Mouse (Mus musculus) liver, embryonic 12.5 days (tissue): Measurements from ENCODE around the gene Slc12a8. TPM values are rescaled to one million over a fixed set of nuclear protein-coding genes. Genes with fewer than 3 reads are reported as not detected.

Experiments
- ATAC-seq: fragments of 200-750 bp; cut with Nextera tagmentation; 2 replicates; pipeline ENCODE4 v1.8.0; 2017; ENCODE audit warnings: moderate number of reproducible peaks, mild to moderate bottlenecking, moderate library complexity
- H3K27ac ChIP-seq: fragments of 300-500 bp; sonication (generic); 2 replicates; pipeline ENCODE4 v1.5.1; 2016; ENCODE audit warnings: mild to moderate bottlenecking
- H3K27me3 ChIP-seq: fragments of 300-500 bp; sonication (generic); replicated peaks from 2 replicates; pipeline ENCODE4 v1.6.1; 2016; ENCODE audit warnings: mild to moderate bottlenecking, moderate library complexity
- H3K36me3 ChIP-seq: fragments of 300-500 bp; sonication (generic); 2 replicates; pipeline ENCODE4 v1.6.1; 2016; ENCODE audit warnings: mild to moderate bottlenecking, moderate library complexity
- H3K4me1 ChIP-seq: fragments of 300-500 bp; sonication (generic); 2 replicates; pipeline ENCODE4 v1.6.1; 2016
- H3K4me2 ChIP-seq: fragments of 300-500 bp; sonication (generic); 2 replicates; pipeline ENCODE4 v1.6.1; 2016; ENCODE audit warnings: mild to moderate bottlenecking, moderate library complexity
- H3K4me3 ChIP-seq: fragments of 300-500 bp; sonication (generic); 2 replicates; pipeline ENCODE4 v1.5.1; 2016; ENCODE audit warnings: mild to moderate bottlenecking, moderate library complexity
- H3K9ac ChIP-seq: fragments of 300-500 bp; sonication (generic); 2 replicates; pipeline ENCODE4 v1.6.1; 2016; ENCODE audit warnings: mild to moderate bottlenecking, moderate library complexity
- H3K9me3 ChIP-seq: fragments of 300-500 bp; sonication (generic); replicated peaks from 2 replicates; pipeline ENCODE4 v1.6.1; 2016; ENCODE audit warnings: mild to moderate bottlenecking, moderate library complexity
- WGBS: fragments of 180-500 bp; shearing (Covaris S2); methylation state at CpG from one replicate; pipeline ENCODE4 v1.1.7; 2016; ENCODE audit not compliant: insufficient replicate concordance; 5-methylcytosine and 5-hydroxymethylcytosine counted together
- polyA plus RNA-seq: library from polyadenylated mRNA; unstranded; fragments of >200 nt; fragmentation: Nextera tagmentation; extraction: Ambion mirVana; gene quantifications from 2 replicates; pipeline ENCODE4 v1.2.1, GENCODE M21; 2016

Gene Slc12a8
- polyA plus RNA-seq, 1 experiment from 2014 or later = 0.08 TPM

GRCm38 (mm10) chr16:33553689-33554342 lies 36.7 kb downstream of the Slc12a8 start:
- Histone ChIP-seq H3K4me1 (no peaks in the 10 kb centered on the region), H3K4me3 (no peak overlapping the region), H3K9me3 (no peaks in the 10 kb centered on the region), H3K36me3 (no peaks in the 10 kb centered on the region), H3K27ac (no peak overlapping the region), H3K27me3 (0 out of 2 replicates have a peak, but pooled peaks cover 4% of the 10 kb centered on the region), H3K4me2 (no peak overlapping the region), H3K9ac (no peak overlapping the region)
- 69% methylated on average over 9 of the region's 9 CpGs for WGBS
- no peak for ATAC-seq

- Histone ChIP-seq H3K4me3 (no peak overlapping the region), H3K27me3 (0 out of 2 replicates have a peak, but pooled peaks cover 4% of the 10 kb centered on the region), H3K9ac (no peak overlapping the region), H3K9me3 (no peaks in the 10 kb centered on the region), H3K4me2 (no peak overlapping the region), H3K4me1 (0 out of 2 replicates have a peak, but pooled peaks cover 3% of the 10 kb centered on the region), H3K36me3 (no peaks in the 10 kb centered on the region), H3K27ac (no peak overlapping the region)
- no peak for ATAC-seq
- WGBS = 69% methylated on average over 12 of the region's 12 CpGs
These were observed 41.0 kb downstream of the Slc12a8 start for GRCm38 (mm10) chr16:33558121-33558520.

- H3K4me1 ChIP-seq = 0 out of 2 replicates have a peak, but pooled peaks cover 3% of the 10 kb centered on the region
- H3K4me3 ChIP-seq = no peak overlapping the region
- WGBS = 2% methylated on average over 6 of the region's 6 CpGs
- peak; percentile 63 for ATAC-seq
- H3K27me3 ChIP-seq = no peaks in the 10 kb centered on the region
- no peak overlapping the region for H3K9ac ChIP-seq
- no peak overlapping the region for H3K4me2 ChIP-seq
- H3K27ac ChIP-seq = no peak overlapping the region
- no peaks in the 10 kb centered on the region for H3K9me3 ChIP-seq
- no peaks in the 10 kb centered on the region for H3K36me3 ChIP-seq
These were observed 43.2 kb downstream of the Slc12a8 start for GRCm38 (mm10) chr16:33560281-33560680.

GRCm38 (mm10) chr16:33561308-33562009 lies 44.3 kb downstream of the Slc12a8 start:
- H3K9me3 ChIP-seq = no peaks in the 10 kb centered on the region

GRCm38 (mm10) chr16:33562874-33563537 lies 45.9 kb downstream of the Slc12a8 start:
- Histone ChIP-seq H3K4me2 (no peak overlapping the region), H3K4me1 (0 out of 2 replicates have a peak, but pooled peaks cover 3% of the 10 kb centered on the region), H3K36me3 (no peaks in the 10 kb centered on the region), H3K9me3 (no peaks in the 10 kb centered on the region), H3K27me3 (no peaks in the 10 kb centered on the region), H3K9ac (no peak overlapping the region), H3K27ac (no peak overlapping the region), H3K4me3 (no peak overlapping the region)
- WGBS = 48% methylated on average over 12 of the region's 12 CpGs
- no peak for ATAC-seq

More at GRCm38 (mm10) chr16:33561308-33562009, 44.3 kb downstream of the Slc12a8 start:
- 64% methylated on average over 12 of the region's 12 CpGs for WGBS
- ATAC-seq = no peak
- no peak overlapping the region for H3K27ac ChIP-seq
- H3K27me3 ChIP-seq = no peaks in the 10 kb centered on the region
- 0 out of 2 replicates have a peak, but pooled peaks cover 3% of the 10 kb centered on the region for H3K4me1 ChIP-seq
- H3K9ac ChIP-seq = no peak overlapping the region
- no peaks in the 10 kb centered on the region for H3K36me3 ChIP-seq
- H3K4me2 ChIP-seq = no peak overlapping the region
- H3K4me3 ChIP-seq = no peak overlapping the region

- Histone ChIP-seq H3K9me3 (no peaks in the 10 kb centered on the region), H3K4me3 (no peak overlapping the region), H3K4me2 (no peak overlapping the region), H3K27ac (no peak overlapping the region), H3K27me3 (no peaks in the 10 kb centered on the region), H3K36me3 (no peaks in the 10 kb centered on the region), H3K9ac (no peak overlapping the region), H3K4me1 (0 out of 2 replicates have a peak, but pooled peaks cover 3% of the 10 kb centered on the region)
- ATAC-seq = no peak
- 65% methylated on average over 5 of the region's 5 CpGs for WGBS
These were observed 46.4 kb downstream of the Slc12a8 start for GRCm38 (mm10) chr16:33563538-33564013.

GRCm38 (mm10) chr16:33566467-33566866 lies 49.3 kb downstream of the Slc12a8 start:
- Histone ChIP-seq H3K36me3 (no peaks in the 10 kb centered on the region), H3K27ac (no peak overlapping the region), H3K4me2 (no peak overlapping the region), H3K9me3 (no peaks in the 10 kb centered on the region), H3K4me1 (0 out of 2 replicates have a peak, but pooled peaks cover under 1% of the 10 kb centered on the region), H3K4me3 (no peak overlapping the region), H3K9ac (no peak overlapping the region), H3K27me3 (no peaks in the 10 kb centered on the region)
- ATAC-seq = no peak
- 63% methylated on average over 10 of the region's 10 CpGs for WGBS

- Histone ChIP-seq H3K27me3 (no peaks in the 10 kb centered on the region), H3K9ac (no peak overlapping the region), H3K9me3 (no peaks in the 10 kb centered on the region), H3K27ac (no peak overlapping the region), H3K4me1 (no peaks in the 10 kb centered on the region), H3K4me2 (no peak overlapping the region), H3K4me3 (no peak overlapping the region), H3K36me3 (no peaks in the 10 kb centered on the region)
- 70% methylated on average over 4 of the region's 4 CpGs for WGBS
- ATAC-seq = no peak
These were observed 50.6 kb downstream of the Slc12a8 start for GRCm38 (mm10) chr16:33567736-33568135.

- 81% methylated on average over 12 of the region's 12 CpGs for WGBS
- ATAC-seq = no peak
- no peaks in the 10 kb centered on the region for H3K9me3 ChIP-seq
- H3K27ac ChIP-seq = no peak overlapping the region
- no peak overlapping the region for H3K4me2 ChIP-seq
- H3K36me3 ChIP-seq = no peaks in the 10 kb centered on the region
- H3K9ac ChIP-seq = no peak overlapping the region
- H3K27me3 ChIP-seq = no peaks in the 10 kb centered on the region
- no peaks in the 10 kb centered on the region for H3K4me1 ChIP-seq
- H3K4me3 ChIP-seq = no peak overlapping the region
These were observed 51.3 kb downstream of the Slc12a8 start for GRCm38 (mm10) chr16:33568269-33569016.

- Histone ChIP-seq H3K9ac (no peak overlapping the region), H3K36me3 (no peaks in the 10 kb centered on the region), H3K9me3 (no peaks in the 10 kb centered on the region), H3K4me1 (no peaks in the 10 kb centered on the region), H3K27ac (no peak overlapping the region), H3K27me3 (no peaks in the 10 kb centered on the region; the same call in 1 of the 2 replicates), H3K4me2 (no peak overlapping the region), H3K4me3 (no peak overlapping the region)
- 82% methylated on average over 6 of the region's 6 CpGs for WGBS
- no peak for ATAC-seq
These were observed 55.5 kb downstream of the Slc12a8 start for GRCm38 (mm10) chr16:33572646-33573045.

GRCm38 (mm10) chr16:33573703-33574102 lies 56.6 kb downstream of the Slc12a8 start:
- H3K4me2 ChIP-seq = no peak overlapping the region
- 48% methylated on average over 7 of the region's 7 CpGs for WGBS
- H3K27ac ChIP-seq = no peak overlapping the region
- no peak for ATAC-seq
- H3K27me3 ChIP-seq = no peaks in the 10 kb centered on the region; the same call in 1 of the 2 replicates
- no peak overlapping the region for H3K9ac ChIP-seq
- H3K36me3 ChIP-seq = no peaks in the 10 kb centered on the region
- no peaks in the 10 kb centered on the region for H3K4me1 ChIP-seq
- H3K9me3 ChIP-seq = no peaks in the 10 kb centered on the region
- H3K4me3 ChIP-seq = no peak overlapping the region
